16 mouse cellular contexts compared by ENCODE assay signal in genomic region chr5:112958293-112958692, GRCm38 (mm10). TPM values are rescaled to one million over a fixed set of nuclear protein-coding genes. Genes with fewer than 3 reads are reported as not detected.
A peak's percentile ranks its signal among the peaks of the same experiment; 100 is the strongest.
DNase-seq lines count a peak whose midpoint lies in the region; ATAC-seq and TF ChIP-seq lines count a peak whose summit lies in the region.
"Had no signal": no experiment of that assay in that cellular context is flagged by ENCODE, and none has a peak within 500 bp of the region (broad histone marks: within the 10 kb centered on the region; RNA-seq: fewer than 3 reads in every experiment).

No protein-coding gene starts in this region.

- no peaks in the 10 kb centered on the region for H3K36me3 ChIP-seq in liver, embryonic 13.5 days
- H3K36me3 ChIP-seq: midbrain, embryonic 12.5 days had no signal

- DNase-seq in adrenal gland, postnatal 14 days, result peak; percentile 17
- no peak for DNase-seq in adrenal gland, adult 18-20 months (ENCODE audit: low spot score in 2 of 2)
- peak; percentile 50 for DNase-seq in testis, postnatal 10 days (ENCODE audit: low spot score)
- DNase-seq in testis, postnatal 14 days (ENCODE audit: low spot score), result no peak
- no peak for DNase-seq in liver, embryonic 13.5 days
- peak; percentile 27 for DNase-seq in retina, postnatal 1 day
- DNase-seq in layer of hippocampus, adult 2 months (ENCODE audit: low spot score in 2 of 2), result no peak
- DNase-seq in lung, postnatal 36 days, result no peak
- DNase-seq: cerebellum, adult 11-12 months; gastrocnemius, adult 2 months; layer of hippocampus, postnatal 36 days; lung, postnatal 14 days; spleen, adult 18-20 months had no signal

- H3K9me3 ChIP-seq in liver, embryonic 13.5 days (replicated peaks), result no peaks in the 10 kb centered on the region
- H3K9me3 ChIP-seq: limb, embryonic 13.5 days; midbrain, embryonic 12.5 days had no signal

- WGBS in liver, embryonic 13.5 days (ENCODE audit: insufficient replicate concordance), result 59% methylated on average over 5 of the region's 5 CpGs

- no peak overlapping the region for H3K4me2 ChIP-seq in liver, embryonic 13.5 days
- H3K4me2 ChIP-seq: limb, embryonic 13.5 days; midbrain, embryonic 12.5 days had no signal

- H3K27ac ChIP-seq in liver, embryonic 13.5 days, result no peak overlapping the region
- no peak overlapping the region for H3K27ac ChIP-seq in layer of hippocampus, adult 2 months
- H3K27ac ChIP-seq: gastrocnemius, adult 2 months; limb, embryonic 13.5 days; midbrain, embryonic 12.5 days had no signal

- TF ChIP-seq CTCF in layer of hippocampus, adult 2 months (conservative IDR thresholded peaks at IDR 0.05), result no peak

- no peak overlapping the region for H3K9ac ChIP-seq in liver, embryonic 13.5 days
- H3K9ac ChIP-seq: limb, embryonic 13.5 days; midbrain, embryonic 12.5 days had no signal

- peaks cover 4% of the 10 kb centered on the region for H3K4me1 ChIP-seq in liver, embryonic 13.5 days (replicated peaks)

- H3K27me3 ChIP-seq in liver, embryonic 13.5 days, result no peaks in the 10 kb centered on the region
- H3K27me3 ChIP-seq: limb, embryonic 13.5 days; midbrain, embryonic 12.5 days had no signal

- ATAC-seq in liver, embryonic 13.5 days (ENCODE audit: low read depth), result peak; percentile 41; the same call in 1 of the 2 replicates
- ATAC-seq: forebrain, embryonic 16.5 days had no signal

- H3K4me3 ChIP-seq in liver, embryonic 13.5 days (replicated peaks), result no peak overlapping the region
- H3K4me3 ChIP-seq in layer of hippocampus, adult 2 months, result no peak overlapping the region
- H3K4me3 ChIP-seq: gastrocnemius, adult 2 months; limb, embryonic 13.5 days; midbrain, embryonic 12.5 days had no signal

RNA-seq across cellular contexts. Expression of gene Grk3, which starts 57.3 kb away (rescaled TPM):
- 36.7 and 37.5 TPM in 2 replicates for total RNA-seq in adrenal gland, postnatal 14 days (2021)
- 10 to 100 TPM; 20.4 to 29.2 TPM for total RNA-seq in adrenal gland, adult 18-20 months (2021)
- polyA plus RNA-seq in liver, embryonic 13.5 days (2015; fragmentation: Nextera tagmentation; extraction: Ambion mirVana), result 1.7 and 2.1 TPM in 2 replicates
- 10 to 100 TPM; 80.3 to 84.6 TPM for total RNA-seq in layer of hippocampus, adult 2 months (2021)

Comparison
In these comparisons a context has a peak if more than half of its experiments do, and no peak if none do; other contexts are left out.
1. DNase-seq: peak in adrenal gland, postnatal 14 days (single experiment), testis, postnatal 10 days (single experiment) and retina, postnatal 1 day (single experiment); none in adrenal gland, adult 18-20 months (0 of 2), testis, postnatal 14 days (single experiment), liver, embryonic 13.5 days (single experiment), layer of hippocampus, adult 2 months (0 of 2) and lung, postnatal 36 days (single experiment).